Mouse (Mus musculus): ENCODE measurements around the gene Aldh1l1. TPM values are rescaled to one million over a fixed set of nuclear protein-coding genes. Genes with fewer than 3 reads are reported as not detected.

The Aldh1l1 gene
- polyA plus RNA-seq, 1 experiment: 53.6 TPM

DNA sequence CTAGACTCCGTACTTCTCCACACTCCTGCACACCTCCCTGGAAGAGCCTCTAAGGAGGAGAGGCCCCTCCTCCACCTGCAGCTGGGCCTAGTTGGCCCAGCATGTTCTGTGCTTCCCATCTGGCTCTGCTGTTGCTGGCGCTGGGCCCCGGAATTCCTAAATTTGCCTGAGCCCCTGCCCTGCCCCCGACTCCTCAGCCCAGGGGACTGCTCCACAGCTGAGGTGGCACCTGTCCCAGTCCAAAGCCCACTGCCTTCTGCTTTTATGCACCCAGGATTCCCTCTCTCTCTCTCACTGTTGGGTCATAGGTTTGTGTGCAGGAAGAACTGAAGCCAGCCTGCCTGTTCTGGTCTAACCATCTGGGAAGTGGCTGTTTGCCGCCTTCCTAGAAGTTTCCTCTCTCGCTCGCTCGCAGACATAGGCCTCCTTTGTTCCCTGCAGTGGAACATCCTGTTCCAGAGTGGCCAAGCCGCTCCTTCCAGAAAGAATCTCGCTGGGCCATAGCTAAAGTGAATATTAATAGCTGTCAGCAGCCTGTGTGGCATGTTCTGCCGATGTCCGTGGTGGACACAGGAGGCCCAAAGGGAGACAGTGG, 15.2 kb upstream of the Aldh1l1 start:
- TF ChIP-seq POLR2A (IDR thresholded peaks at IDR 0.05; ENCODE audit: low read depth, low read length): no peak
- TF ChIP-seq CTCF (IDR thresholded peaks at IDR 0.05; ENCODE audit: extremely low read depth, insufficient read length, insufficient replicate concordance, low read depth, low read length): no peak
- Histone ChIP-seq H3K27me3 (ENCODE audit: control insufficient read depth, insufficient read depth, low read length) (no peaks in the 10 kb centered on the region), H3K4me3 (ENCODE audit: low read depth, low read length) (no peak overlapping the region), H3K27ac (ENCODE audit: insufficient read depth, low read depth, low read length) (peak overlapping the region; percentile 26), H3K36me3 (ENCODE audit: control insufficient read depth, insufficient read depth, low read length) (no peaks in the 10 kb centered on the region), H3K4me1 (ENCODE audit: control insufficient read depth, insufficient read depth, insufficient read length, low read length) (peaks cover 6% of the 10 kb centered on the region)
- 60% methylated on average over 12 of the region's 12 CpGs for WGBS

DNA sequence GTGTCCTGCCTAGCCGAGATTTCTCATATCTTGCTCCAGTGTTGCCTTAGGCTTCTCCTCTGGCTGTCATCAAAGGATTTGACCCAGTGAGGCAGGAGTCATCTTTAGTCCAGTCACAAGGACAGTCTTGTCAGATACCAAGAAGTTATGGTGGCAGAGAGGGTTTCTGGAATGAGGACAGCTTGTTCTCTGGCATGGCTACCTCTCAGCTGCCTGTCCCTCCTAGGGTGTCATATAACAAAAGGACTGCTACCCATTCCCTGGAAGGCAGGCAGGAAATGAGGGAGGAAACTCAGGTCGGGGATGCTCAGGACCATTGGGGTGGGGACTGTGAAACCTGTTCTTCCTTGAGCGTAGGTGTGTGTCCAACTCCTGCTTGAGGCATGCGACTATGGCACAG, 14.1 kb upstream of the Aldh1l1 start:
- TF ChIP-seq CTCF (IDR thresholded peaks at IDR 0.05; ENCODE audit: extremely low read depth, insufficient read length, insufficient replicate concordance, low read depth, low read length): no peak
- no peak for TF ChIP-seq POLR2A (IDR thresholded peaks at IDR 0.05; ENCODE audit: low read depth, low read length)
- no peaks in the 10 kb centered on the region for H3K27me3 ChIP-seq (ENCODE audit: control insufficient read depth, insufficient read depth, low read length)
- 69% methylated on average over 4 of the region's 4 CpGs for WGBS
- H3K4me3 ChIP-seq (ENCODE audit: low read depth, low read length): no peak overlapping the region
- no peaks in the 10 kb centered on the region for H3K36me3 ChIP-seq (ENCODE audit: control insufficient read depth, insufficient read depth, low read length)
- H3K27ac ChIP-seq (ENCODE audit: insufficient read depth, low read depth, low read length): no peak overlapping the region
- H3K4me1 ChIP-seq (ENCODE audit: control insufficient read depth, insufficient read depth, insufficient read length, low read length): peaks cover 12% of the 10 kb centered on the region; the same call in 1 of the 2 replicates

DNA sequence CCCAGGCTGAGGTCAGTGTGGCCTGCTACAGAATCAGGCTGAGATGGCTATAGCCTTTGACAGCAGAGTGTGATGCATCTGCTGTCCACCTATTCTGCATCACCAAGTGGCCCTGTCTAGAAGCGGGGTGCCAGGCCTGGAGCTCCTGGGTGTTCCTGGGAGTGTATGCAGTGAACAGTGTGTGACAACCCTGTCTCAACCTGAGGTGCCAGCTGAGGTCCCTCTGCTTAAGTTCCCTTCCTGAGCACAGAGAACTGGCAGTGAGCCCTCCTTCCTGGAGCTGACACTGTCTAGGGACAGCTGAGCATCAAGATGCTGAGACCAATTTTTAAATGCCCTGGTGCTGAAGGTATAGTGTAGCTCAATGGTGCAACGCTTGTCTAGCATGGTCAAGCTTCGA, 13.5 kb upstream of the Aldh1l1 start:
- peaks cover 12% of the 10 kb centered on the region; the same call in 1 of the 2 replicates for H3K4me1 ChIP-seq (ENCODE audit: control insufficient read depth, insufficient read depth, insufficient read length, low read length)
- TF ChIP-seq CTCF (IDR thresholded peaks at IDR 0.05; ENCODE audit: extremely low read depth, insufficient read length, insufficient replicate concordance, low read depth, low read length): no peak
- no peak for TF ChIP-seq POLR2A (IDR thresholded peaks at IDR 0.05; ENCODE audit: low read depth, low read length)

DNA sequence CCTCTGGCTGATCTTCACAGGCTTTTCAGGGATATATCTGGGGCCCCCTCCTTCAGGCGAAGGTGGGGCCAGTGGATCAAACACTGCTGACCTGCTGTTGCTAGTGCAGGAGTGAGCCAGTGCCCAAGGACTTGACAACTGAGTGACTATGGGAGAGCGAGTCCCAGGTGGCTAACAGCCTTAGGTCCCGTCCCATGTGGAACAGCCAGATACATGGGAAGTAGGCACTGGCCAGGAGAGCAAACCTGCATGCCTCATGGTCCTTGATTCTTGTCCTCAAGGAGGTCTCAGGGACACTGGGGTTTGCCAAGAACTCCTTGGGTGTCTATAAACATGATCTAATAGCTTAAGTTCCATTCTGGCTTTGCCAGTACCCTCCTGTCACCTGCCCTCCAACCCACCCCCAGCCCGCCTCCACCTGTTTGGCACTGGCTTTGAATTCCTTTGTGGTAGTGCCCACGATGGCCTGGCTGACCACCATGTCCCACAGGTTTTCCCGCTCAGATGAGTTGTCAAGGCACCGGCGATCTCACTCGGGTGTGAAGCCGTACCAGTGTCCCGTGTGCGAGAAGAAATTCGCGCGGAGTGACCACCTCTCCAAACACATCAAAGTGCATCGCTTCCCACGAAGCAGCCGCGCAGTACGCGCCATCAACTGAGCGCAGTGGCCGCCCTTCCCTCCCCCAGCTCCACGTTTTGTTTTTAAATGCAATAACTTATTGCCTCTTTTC, 12.4 kb upstream of the Aldh1l1 start:
- Histone ChIP-seq H3K4me3 (ENCODE audit: low read depth, low read length) (no peak overlapping the region), H3K27me3 (ENCODE audit: control insufficient read depth, insufficient read depth, low read length) (no peaks in the 10 kb centered on the region), H3K4me1 (ENCODE audit: control insufficient read depth, insufficient read depth, insufficient read length, low read length) (peaks cover 12% of the 10 kb centered on the region; the same call in 1 of the 2 replicates), H3K36me3 (ENCODE audit: control insufficient read depth, insufficient read depth, low read length) (no peaks in the 10 kb centered on the region), H3K27ac (ENCODE audit: insufficient read depth, low read depth, low read length) (no peak overlapping the region)
- 94% methylated on average over 24 of the region's 24 CpGs for WGBS
- TF ChIP-seq CTCF (IDR thresholded peaks at IDR 0.05; ENCODE audit: extremely low read depth, insufficient read length, insufficient replicate concordance, low read depth, low read length): no peak
- TF ChIP-seq POLR2A (IDR thresholded peaks at IDR 0.05; ENCODE audit: low read depth, low read length): no peak

More for the DNA sequence above, 13.5 kb upstream of the Aldh1l1 start:
- no peak overlapping the region for H3K27ac ChIP-seq (ENCODE audit: insufficient read depth, low read depth, low read length)
- 86% methylated on average over 3 of the region's 3 CpGs for WGBS
- H3K36me3 ChIP-seq (ENCODE audit: control insufficient read depth, insufficient read depth, low read length): no peaks in the 10 kb centered on the region
- H3K27me3 ChIP-seq (ENCODE audit: control insufficient read depth, insufficient read depth, low read length): no peaks in the 10 kb centered on the region
- H3K4me3 ChIP-seq (ENCODE audit: low read depth, low read length): no peak overlapping the region

DNA sequence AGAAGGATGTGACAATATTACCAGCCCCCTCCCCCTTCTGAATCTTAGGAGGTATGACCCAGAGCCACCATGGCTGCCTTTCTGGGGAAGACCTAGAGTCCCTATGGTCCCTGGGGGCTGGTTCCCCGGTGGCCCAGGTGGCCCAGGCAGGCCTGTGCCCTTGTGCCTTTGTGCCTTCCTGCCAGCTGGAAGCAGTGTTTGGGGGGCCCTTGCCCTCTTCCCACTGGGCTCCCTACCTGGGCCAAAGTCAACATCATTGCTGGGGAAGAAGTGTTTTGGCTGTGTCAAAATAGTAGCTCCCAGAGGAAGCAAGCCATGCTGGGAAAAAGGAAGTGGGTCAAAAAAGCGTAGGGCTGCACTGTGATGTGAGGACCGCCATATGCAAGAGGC, 11.9 kb upstream of the Aldh1l1 start:
- no peaks in the 10 kb centered on the region for H3K36me3 ChIP-seq (ENCODE audit: control insufficient read depth, insufficient read depth, low read length)
- 85% methylated on average over 3 of the region's 3 CpGs for WGBS
- H3K27me3 ChIP-seq (ENCODE audit: control insufficient read depth, insufficient read depth, low read length): no peaks in the 10 kb centered on the region
- no peak overlapping the region for H3K27ac ChIP-seq (ENCODE audit: insufficient read depth, low read depth, low read length)
- TF ChIP-seq POLR2A (IDR thresholded peaks at IDR 0.05; ENCODE audit: low read depth, low read length): no peak
- no peak for TF ChIP-seq CTCF (IDR thresholded peaks at IDR 0.05; ENCODE audit: extremely low read depth, insufficient read length, insufficient replicate concordance, low read depth, low read length)
- H3K4me3 ChIP-seq (ENCODE audit: low read depth, low read length): no peak overlapping the region
- peaks cover 12% of the 10 kb centered on the region; the same call in 1 of the 2 replicates for H3K4me1 ChIP-seq (ENCODE audit: control insufficient read depth, insufficient read depth, insufficient read length, low read length)

DNA sequence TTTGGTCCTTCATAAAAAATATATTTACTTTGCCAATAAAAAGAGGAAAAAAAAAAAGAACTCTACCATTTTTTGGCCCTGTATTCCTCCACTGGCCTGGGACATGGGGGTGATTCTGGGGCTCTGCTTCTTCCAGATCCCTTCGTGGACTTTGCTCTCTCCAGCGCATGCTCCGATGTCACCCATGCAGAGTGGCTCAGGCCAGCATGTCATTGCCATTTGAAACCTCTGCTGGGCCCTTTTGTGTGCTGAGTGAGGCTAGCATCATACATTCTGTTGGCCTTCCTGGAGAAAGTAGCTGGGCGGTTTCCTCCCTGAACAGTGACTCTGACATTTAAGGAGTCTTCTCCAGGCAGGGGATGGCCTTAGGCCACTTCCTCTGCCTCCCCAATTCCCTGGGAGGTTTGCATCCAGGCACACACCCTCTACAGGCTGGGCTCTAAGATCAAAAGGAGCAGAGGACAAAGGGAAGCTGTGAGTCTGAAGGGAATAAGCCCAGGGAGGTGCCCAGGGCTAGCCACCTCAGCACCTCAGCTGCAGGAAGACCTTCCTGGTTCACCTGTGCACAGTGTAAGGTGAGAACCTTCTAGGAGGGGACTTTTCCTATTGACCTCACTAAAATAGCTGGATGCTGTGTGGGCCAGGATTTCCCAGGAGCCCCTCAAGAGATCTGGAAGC, 10.9 kb upstream of the Aldh1l1 start:
- WGBS: 62% methylated on average over 4 of the region's 4 CpGs
- H3K4me3 ChIP-seq (ENCODE audit: low read depth, low read length): no peak overlapping the region
- peak overlapping the region; percentile 38 for H3K27ac ChIP-seq (ENCODE audit: insufficient read depth, low read depth, low read length)
- H3K27me3 ChIP-seq (ENCODE audit: control insufficient read depth, insufficient read depth, low read length): no peaks in the 10 kb centered on the region
- no peaks in the 10 kb centered on the region for H3K36me3 ChIP-seq (ENCODE audit: control insufficient read depth, insufficient read depth, low read length)
- peaks cover 12% of the 10 kb centered on the region; the same call in 1 of the 2 replicates for H3K4me1 ChIP-seq (ENCODE audit: control insufficient read depth, insufficient read depth, insufficient read length, low read length)
- no peak for TF ChIP-seq POLR2A (IDR thresholded peaks at IDR 0.05; ENCODE audit: low read depth, low read length)
- no peak for TF ChIP-seq CTCF (IDR thresholded peaks at IDR 0.05; ENCODE audit: extremely low read depth, insufficient read length, insufficient replicate concordance, low read depth, low read length)

DNA sequence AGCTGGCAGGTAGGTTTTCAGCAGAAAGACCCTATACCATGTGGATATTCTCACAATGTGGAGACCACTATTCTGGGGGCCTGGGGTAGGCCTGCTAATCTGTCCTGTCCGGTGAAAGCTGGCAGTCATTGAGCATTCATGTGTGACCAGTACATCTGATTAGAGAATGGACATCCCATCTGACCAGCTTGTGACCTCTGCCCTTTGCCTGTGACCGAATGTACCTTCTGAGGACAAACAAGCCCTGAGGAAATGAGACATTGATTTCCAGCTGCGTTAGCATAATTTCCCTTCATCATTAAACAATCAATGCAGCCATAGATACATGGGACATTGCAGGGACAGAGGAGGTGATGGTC, 10.4 kb upstream of the Aldh1l1 start:
- H3K27ac ChIP-seq (ENCODE audit: insufficient read depth, low read depth, low read length): peak overlapping the region; percentile 38; the same call in 1 of the 2 replicates
- WGBS: 55% methylated on average over 3 of the region's 3 CpGs
- no peak for TF ChIP-seq POLR2A (IDR thresholded peaks at IDR 0.05; ENCODE audit: low read depth, low read length)
- TF ChIP-seq CTCF (IDR thresholded peaks at IDR 0.05; ENCODE audit: extremely low read depth, insufficient read length, insufficient replicate concordance, low read depth, low read length): no peak

More for the DNA sequence above, 10.4 kb upstream of the Aldh1l1 start:
- Histone ChIP-seq H3K27me3 (ENCODE audit: control insufficient read depth, insufficient read depth, low read length) (no peaks in the 10 kb centered on the region), H3K36me3 (ENCODE audit: control insufficient read depth, insufficient read depth, low read length) (no peaks in the 10 kb centered on the region), H3K4me3 (ENCODE audit: low read depth, low read length) (no peak overlapping the region), H3K4me1 (ENCODE audit: control insufficient read depth, insufficient read depth, insufficient read length, low read length) (peaks cover 12% of the 10 kb centered on the region; the same call in 1 of the 2 replicates)
